Mouse (Mus musculus): ENCODE data around the gene Aldh3b1.
A peak's percentile ranks its signal among the peaks of the same experiment; 100 is the strongest.

The Aldh3b1 gene

GRCm38 (mm10) chr19:3942986-3943735 is 13.6 kb upstream of the Aldh3b1 start:
- DNase-seq, result peak; percentile 67

GRCm38 (mm10) chr19:3942315-3942714 is 12.7 kb upstream of the Aldh3b1 start:
- DNase-seq, result no peak

- peak; percentile 75 for DNase-seq
Measured at GRCm38 (mm10) chr19:3935896-3936850, 6.6 kb upstream of the Aldh3b1 start.

GRCm38 (mm10) chr19:3935032-3935895 is 5.7 kb upstream of the Aldh3b1 start, which contains the start of gene Unc93b1:
Unc93b1 (plus strand) TSS chr19:3935186.
- DNase-seq, result peak; percentile 76

GRCm38 (mm10) chr19:3931716-3932115 is 2.1 kb upstream of the Aldh3b1 start:
- no peak for DNase-seq

GRCm38 (mm10) chr19:3930262-3931057 is 852 bp upstream of the Aldh3b1 start:
- DNase-seq, result no peak

- DNase-seq, result no peak
Measured at GRCm38 (mm10) chr19:3928779-3929178, 829 bp downstream of the Aldh3b1 start.

- no peak for DNase-seq
Measured at GRCm38 (mm10) chr19:3927989-3928388, 1.6 kb downstream of the Aldh3b1 start.

GRCm38 (mm10) chr19:3926685-3927084 is 2.9 kb downstream of the Aldh3b1 start:
- DNase-seq, result no peak

- peak; percentile 69 for DNase-seq
Measured at GRCm38 (mm10) chr19:3926279-3926678, 3.3 kb downstream of the Aldh3b1 start.

GRCm38 (mm10) chr19:3925859-3926258 is 3.7 kb downstream of the Aldh3b1 start:
- DNase-seq, result no peak

GRCm38 (mm10) chr19:3924868-3925267 is 4.7 kb downstream of the Aldh3b1 start:
- no peak for DNase-seq

- no peak for DNase-seq
Measured at GRCm38 (mm10) chr19:3924190-3924589, 5.4 kb downstream of the Aldh3b1 start.

- DNase-seq, result peak; percentile 39
Measured at GRCm38 (mm10) chr19:3923586-3923985, 6.0 kb downstream of the Aldh3b1 start.

GRCm38 (mm10) chr19:3922661-3923371 is 6.8 kb downstream of the Aldh3b1 start:
- DNase-seq, result no peak

- DNase-seq, result no peak
Measured at GRCm38 (mm10) chr19:3919928-3920327, 9.7 kb downstream of the Aldh3b1 start.

- DNase-seq, result no peak
Measured at GRCm38 (mm10) chr19:3916727-3917126, 12.9 kb downstream of the Aldh3b1 start.

GRCm38 (mm10) chr19:3914535-3914934 is 15.1 kb downstream of the Aldh3b1 start:
- no peak for DNase-seq

GRCm38 (mm10) chr19:3913692-3914091 is 15.9 kb downstream of the Aldh3b1 start:
- no peak for DNase-seq

GRCm38 (mm10) chr19:3912337-3913204 is 17.0 kb downstream of the Aldh3b1 start, which contains the start of gene Ndufs8:
Ndufs8 (minus strand) TSS chr19:3912774.
- DNase-seq, result peak; percentile 88
